Mouse (Mus musculus) layer of hippocampus, adult 2 months (tissue): ENCODE data around the gene Hesx1. TPM values are rescaled to one million over a fixed set of nuclear protein-coding genes. Genes with fewer than 3 reads are reported as not detected.
A peak's percentile ranks its signal among the peaks of the same experiment; 100 is the strongest.
"Not testable (repeated sequence)": the region's sequence is repeated elsewhere in the genome, so short reads cannot be mapped to it uniquely, and the experiment has no call there.

Source experiments
- DNase-seq, 2 experiments: peaks; one replicate each; pipeline ENCODE4 v3.0.0; 2022; ENCODE audit warnings: low spot score in 2 of 2
- H3K27ac ChIP-seq: fragments of 200-600 bp; 2 replicates; pipeline ENCODE4 v1.8.1; 2022
- H3K4me3 ChIP-seq: fragments of 200-600 bp; 2 replicates; pipeline ENCODE4 v1.8.1; 2022; ENCODE audit warnings: mild to moderate bottlenecking
- CTCF ChIP-seq: fragments of 200-600 bp; conservative IDR thresholded peaks from 2 replicates; pipeline ENCODE4 v1.8.1; 2022; ENCODE audit warnings: antibody characterized with exemption, mild to moderate bottlenecking, moderate library complexity
- long read RNA-seq, 2 experiments: library from polyadenylated mRNA; stranded (forward); transcript quantifications; one replicate each; pipeline ENCODE4 v2.0.0; 2021; ENCODE audit warnings: borderline mapping rate in 2 of 2
- total RNA-seq, 2 experiments: library from RNA; stranded (reverse); gene quantifications; 2 replicates each; pipeline ENCODE4 v1.2.3; 2021

Hesx1 gene
- not detected for total RNA-seq
- long read RNA-seq, experiment 1 = 0 reads
- long read RNA-seq, experiment 2 = 0 reads

GRCm38 (mm10) chr14:26994211-26994741, at the start of gene Hesx1:
Gene Hesx1, plus strand, starts transcription at chr14:26994416.
- Histone ChIP-seq H3K4me3 (peak within 1 kb of the TSS; percentile 44), H3K27ac (no peak within 1 kb of the TSS)
- DNase-seq = no peak
- TF ChIP-seq CTCF = peak; percentile 63

- not testable (repeated sequence) for H3K27ac ChIP-seq, H3K4me3 ChIP-seq, DNase-seq
These were observed 38.1 kb upstream of the Hesx1 start for GRCm38 (mm10) chr14:26956139-26956538.

GRCm38 (mm10) chr14:26960518-26960917, 33.7 kb upstream of the Hesx1 start:
- TF ChIP-seq CTCF = no peak
- DNase-seq = no peak
- no peak overlapping the region for H3K4me3 ChIP-seq
- H3K27ac ChIP-seq = no peak overlapping the region

DNA sequence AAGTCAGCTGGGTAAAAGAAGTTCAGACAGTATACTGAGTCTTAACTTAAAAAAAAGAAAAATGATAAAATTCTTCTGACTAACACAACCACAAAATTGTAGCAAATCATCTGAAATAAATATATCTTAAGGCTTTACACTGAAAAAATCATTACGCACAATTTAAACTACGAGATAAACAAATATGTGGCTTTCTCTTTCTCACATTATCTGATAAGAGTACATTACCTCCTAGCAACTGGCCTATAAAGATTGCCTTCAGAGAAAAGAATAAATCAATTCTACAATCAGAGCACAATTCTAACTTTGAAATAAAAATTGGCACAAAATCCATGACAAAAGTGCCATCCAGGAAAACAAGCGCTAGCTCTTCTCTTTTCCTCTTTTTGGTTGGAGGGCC, 25.1 kb upstream of the Hesx1 start:
- no peak for DNase-seq
- Histone ChIP-seq H3K4me3 (peak overlapping the region; percentile 64), H3K27ac (peak overlapping the region; percentile 95; the same call in 1 of the 2 replicates)
- TF ChIP-seq CTCF = no peak

DNA sequence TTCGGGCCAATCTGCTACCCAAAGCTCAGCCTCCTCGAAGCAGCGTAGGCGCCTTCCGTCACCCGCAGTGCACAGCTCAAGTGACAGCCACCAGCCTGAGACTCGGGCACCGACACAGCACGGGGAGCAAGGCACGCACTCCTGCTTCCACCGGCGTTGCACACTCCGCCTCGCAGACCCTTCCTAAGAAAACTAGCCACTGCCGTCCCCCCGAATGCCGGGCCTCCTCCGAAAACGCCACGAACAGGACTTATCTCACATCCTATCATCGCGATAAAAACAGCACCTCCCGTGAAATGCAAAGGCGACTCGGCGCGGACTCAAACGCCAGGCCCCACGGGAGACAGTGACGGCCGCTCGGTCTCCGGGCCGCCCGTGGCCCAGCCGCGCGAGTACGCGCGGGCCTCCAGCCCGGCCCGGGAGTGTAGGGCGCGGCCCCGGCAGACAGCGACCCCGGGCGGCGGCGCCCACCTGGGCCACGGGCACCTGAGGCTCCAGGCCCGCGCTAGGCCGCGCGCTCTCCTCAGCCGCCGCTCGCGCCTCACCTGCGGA, 24.3 kb upstream of the Hesx1 start:
- Histone ChIP-seq H3K27ac (peak overlapping the region; percentile 95), H3K4me3 (peak overlapping the region; percentile 64)
- no peak for TF ChIP-seq CTCF
- peak; percentile 55 to 58 for DNase-seq

DNA sequence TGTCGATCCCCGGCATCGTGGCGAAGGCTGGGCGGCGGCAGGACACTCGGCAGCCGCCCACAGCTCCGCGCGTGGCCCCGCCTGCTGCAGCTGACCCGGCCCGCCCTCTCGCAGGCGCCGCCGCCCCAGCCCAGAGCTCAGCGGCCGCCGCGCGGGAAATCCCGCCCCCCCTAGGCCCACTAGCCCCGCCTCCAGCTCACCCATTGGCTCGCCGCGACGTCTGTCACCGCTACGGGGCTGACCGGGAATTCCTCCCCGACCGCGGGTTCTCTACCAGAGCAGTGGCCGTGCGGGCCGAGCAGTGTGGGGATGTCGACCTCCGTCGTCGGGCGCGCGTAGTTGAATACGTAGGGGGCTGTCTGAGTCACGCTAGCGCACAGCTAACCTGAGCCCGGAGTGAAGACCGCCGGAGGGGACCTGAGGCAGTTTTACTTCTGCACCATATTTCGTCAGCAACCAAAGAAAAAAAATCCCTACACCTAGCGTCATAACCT, 23.7 kb upstream of the Hesx1 start:
- no peak for TF ChIP-seq CTCF
- peak overlapping the region; percentile 95 for H3K27ac ChIP-seq
- peak; percentile 93 to 97 for DNase-seq
- peak overlapping the region; percentile 64 for H3K4me3 ChIP-seq

DNA sequence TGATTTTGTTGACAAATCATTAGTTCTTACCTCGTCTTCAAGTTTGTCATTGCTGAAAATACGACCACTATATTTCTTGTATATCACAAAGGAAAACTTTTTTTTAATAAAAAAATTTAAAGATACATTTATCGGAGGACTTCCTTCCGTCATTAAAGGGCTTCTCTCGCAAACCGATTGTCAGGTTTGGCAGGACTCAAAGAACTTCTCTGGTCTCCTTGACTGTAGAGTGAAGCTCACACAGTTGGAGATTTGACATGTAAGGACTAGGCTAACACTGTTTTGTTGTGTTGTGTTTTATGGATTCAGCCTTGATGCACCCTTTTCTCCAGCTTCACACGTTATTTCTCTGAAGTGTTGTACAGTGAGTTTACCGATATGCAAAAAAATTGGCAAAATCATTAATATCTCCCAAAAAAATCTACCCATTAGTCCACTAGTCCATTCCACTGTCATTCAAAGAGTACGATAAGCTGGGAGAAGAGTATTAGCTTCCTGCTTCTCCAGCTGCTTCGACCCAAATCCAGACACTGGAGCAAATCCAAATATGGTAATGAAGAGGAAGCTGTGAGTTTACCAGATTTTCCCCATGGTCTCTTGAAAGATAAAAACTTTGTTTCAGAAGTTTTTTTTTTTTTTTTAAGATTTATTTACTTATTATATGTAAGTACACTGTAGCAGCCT, 23.0 kb upstream of the Hesx1 start, which contains the start of gene Appl1:
TSS of gene Appl1 (minus strand) at position 127 of the 684 bp plus-strand sequence.
- no peak for DNase-seq
- peak within 1 kb of the TSS; percentile 95 for H3K27ac ChIP-seq
- no peak for TF ChIP-seq CTCF
- H3K4me3 ChIP-seq = peak within 1 kb of the TSS; percentile 64

- Histone ChIP-seq H3K4me3 (no peak overlapping the region), H3K27ac (no peak overlapping the region)
- DNase-seq = no peak
- peak; percentile 25; the same call in 1 of the 2 replicates for TF ChIP-seq CTCF
These were observed 21.1 kb upstream of the Hesx1 start for GRCm38 (mm10) chr14:26973089-26973488.

- DNase-seq = no peak
- no peak overlapping the region for H3K4me3 ChIP-seq
- no peak overlapping the region for H3K27ac ChIP-seq
- TF ChIP-seq CTCF = no peak
These were observed 18.7 kb upstream of the Hesx1 start for GRCm38 (mm10) chr14:26975490-26975889.

DNA sequence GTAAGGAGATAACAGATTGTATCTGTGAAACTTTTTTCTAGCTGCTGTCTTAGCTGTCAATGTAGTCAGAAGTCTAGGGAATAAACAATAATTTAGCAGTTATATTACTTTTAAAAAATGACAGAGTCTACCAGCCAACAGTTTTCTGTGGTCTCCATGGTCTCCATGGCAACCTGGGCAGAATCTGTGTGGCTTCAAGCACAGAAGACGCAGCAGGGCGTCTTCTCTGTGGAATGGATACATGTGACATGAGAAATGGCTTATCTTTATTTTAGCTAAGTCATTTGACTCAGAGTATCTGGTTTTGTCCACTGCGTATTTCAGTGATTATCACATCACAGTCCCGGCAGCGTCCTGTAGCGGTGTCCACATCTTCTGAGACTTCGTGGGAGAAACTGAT, 18.0 kb upstream of the Hesx1 start:
- DNase-seq = peak in 1 of 2 experiments; percentile 13
- TF ChIP-seq CTCF = no peak
- Histone ChIP-seq H3K4me3 (no peak overlapping the region), H3K27ac (no peak overlapping the region)

DNA sequence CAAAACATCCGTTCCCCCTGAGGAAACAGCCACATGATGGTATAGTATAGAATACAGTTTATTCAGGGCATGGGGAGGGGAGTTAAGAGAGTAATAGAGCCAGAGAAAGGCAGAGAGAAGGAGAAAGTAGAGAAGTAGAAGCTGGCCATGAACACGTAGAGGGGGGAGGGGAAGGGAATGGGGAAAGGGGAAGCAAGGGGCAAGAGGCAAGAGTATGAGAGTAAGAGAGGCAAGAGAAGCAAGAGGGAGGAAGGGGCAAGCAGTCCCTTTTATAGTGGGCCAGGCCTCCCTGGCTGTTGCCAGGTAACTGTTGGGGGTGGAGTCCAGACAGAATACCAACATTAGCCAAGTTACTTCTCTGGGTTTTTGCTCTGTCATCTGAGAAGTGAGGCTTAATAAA, 16.7 kb upstream of the Hesx1 start:
- TF ChIP-seq CTCF = no peak
- Histone ChIP-seq H3K4me3 (no peak overlapping the region), H3K27ac (no peak overlapping the region)
- no peak for DNase-seq

DNA sequence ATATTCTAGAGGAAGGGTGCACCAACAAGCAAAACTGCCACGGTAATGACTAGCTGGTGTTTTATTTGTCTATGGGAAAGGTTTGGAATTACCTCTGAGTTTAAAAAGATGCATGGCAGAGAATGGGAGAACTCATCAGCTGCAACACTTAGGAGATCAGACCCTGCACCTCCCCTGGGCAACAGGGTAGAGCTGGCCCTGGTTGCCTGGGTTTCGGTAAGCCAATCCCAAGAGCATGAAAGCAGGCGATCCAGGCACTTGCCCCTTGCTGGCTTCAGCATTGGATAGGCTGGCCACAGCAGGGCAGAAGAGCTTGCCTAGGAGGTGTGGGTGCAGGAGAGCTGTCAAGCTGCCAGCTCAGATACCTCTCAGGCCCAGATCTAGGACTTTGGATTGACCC, 14.4 kb upstream of the Hesx1 start:
- DNase-seq = no peak
- Histone ChIP-seq H3K4me3 (no peak overlapping the region), H3K27ac (no peak overlapping the region)
- TF ChIP-seq CTCF = no peak

GRCm38 (mm10) chr14:26981021-26981420, 13.2 kb upstream of the Hesx1 start:
- DNase-seq = no peak
- TF ChIP-seq CTCF = no peak
- no peak overlapping the region for H3K4me3 ChIP-seq
- no peak overlapping the region for H3K27ac ChIP-seq

- no peak for DNase-seq
- Histone ChIP-seq H3K4me3 (no peak overlapping the region), H3K27ac (no peak overlapping the region)
- peak; percentile 62 for TF ChIP-seq CTCF
These were observed 12.6 kb upstream of the Hesx1 start for GRCm38 (mm10) chr14:26981494-26982149.
